Mouse (Mus musculus) limb, embryonic 11.5 days (tissue): Measurements from ENCODE around the gene Zfp607b. TPM values are rescaled to one million over a fixed set of nuclear protein-coding genes. Genes with fewer than 3 reads are reported as not detected.
A peak's percentile ranks its signal among the peaks of the same experiment; 100 is the strongest.

Experiments used
- ATAC-seq: fragments of 200-750 bp; cut with Nextera tagmentation; 2 replicates; pipeline ENCODE4 v1.8.0; 2017; ENCODE audit warnings: low read depth; ENCODE audit not compliant: insufficient number of reproducible peaks, low FRiP score, low TSS enrichment
- DNase-seq: peaks from one replicate; pipeline ENCODE4 v3.0.0-alpha.2; 2015; ENCODE audit warnings: low spot score
- H3K27ac ChIP-seq: fragments of 300-500 bp; sonication (generic); replicated peaks from 2 replicates; pipeline ENCODE4 v1.5.1; 2014; ENCODE audit warnings: low read depth, mild to moderate bottlenecking, low read length
- H3K27me3 ChIP-seq: fragments of 300-500 bp; sonication (generic); 2 replicates; pipeline ENCODE4 v1.6.1; 2014; ENCODE audit warnings: mild to moderate bottlenecking, low read length, mixed read lengths; ENCODE audit not compliant: control insufficient read depth, insufficient read depth
- H3K36me3 ChIP-seq: fragments of 300-500 bp; sonication (generic); 2 replicates; pipeline ENCODE4 v1.6.1; 2014; ENCODE audit warnings: mild to moderate bottlenecking, low read length, moderate library complexity, mixed read lengths; ENCODE audit not compliant: control insufficient read depth, insufficient read depth
- H3K4me1 ChIP-seq: fragments of 300-500 bp; sonication (generic); 2 replicates; pipeline ENCODE4 v1.6.1; 2014; ENCODE audit warnings: low read length, mixed read lengths; ENCODE audit not compliant: control insufficient read depth, insufficient read depth
- H3K4me2 ChIP-seq: fragments of 300-500 bp; sonication (generic); 2 replicates; pipeline ENCODE4 v1.6.1; 2014; ENCODE audit warnings: low read depth, mild to moderate bottlenecking, moderate library complexity; ENCODE audit not compliant: severe bottlenecking
- H3K4me3 ChIP-seq: fragments of 300-500 bp; sonication (generic); 2 replicates; pipeline ENCODE4 v1.5.1; 2014; ENCODE audit warnings: low read depth, low read length
- H3K9ac ChIP-seq: fragments of 300-500 bp; sonication (generic); 2 replicates; pipeline ENCODE4 v1.6.1; 2014; ENCODE audit warnings: mild to moderate bottlenecking, low read length
- H3K9me3 ChIP-seq: fragments of 300-500 bp; sonication (generic); 2 replicates; pipeline ENCODE4 v1.6.1; 2016; ENCODE audit warnings: low read length; ENCODE audit not compliant: control insufficient read depth
- WGBS: fragments of 180-500 bp; shearing (Covaris S2); extraction: QIAGEN DNeasy Blood & Tissue Kit; methylation state at CpG from one replicate; pipeline ENCODE4 v1.1.7; 2014; 5-methylcytosine and 5-hydroxymethylcytosine counted together
- polyA plus RNA-seq: library from polyadenylated mRNA; unstranded; fragments of >200 nt; fragmentation: Nextera tagmentation; extraction: Ambion mirVana; gene quantifications from 2 replicates; pipeline ENCODE4 v1.2.1, GENCODE M21; 2014

Gene Zfp607b
- polyA plus RNA-seq = 2.8 and 3.1 TPM in 2 replicates

DNA sequence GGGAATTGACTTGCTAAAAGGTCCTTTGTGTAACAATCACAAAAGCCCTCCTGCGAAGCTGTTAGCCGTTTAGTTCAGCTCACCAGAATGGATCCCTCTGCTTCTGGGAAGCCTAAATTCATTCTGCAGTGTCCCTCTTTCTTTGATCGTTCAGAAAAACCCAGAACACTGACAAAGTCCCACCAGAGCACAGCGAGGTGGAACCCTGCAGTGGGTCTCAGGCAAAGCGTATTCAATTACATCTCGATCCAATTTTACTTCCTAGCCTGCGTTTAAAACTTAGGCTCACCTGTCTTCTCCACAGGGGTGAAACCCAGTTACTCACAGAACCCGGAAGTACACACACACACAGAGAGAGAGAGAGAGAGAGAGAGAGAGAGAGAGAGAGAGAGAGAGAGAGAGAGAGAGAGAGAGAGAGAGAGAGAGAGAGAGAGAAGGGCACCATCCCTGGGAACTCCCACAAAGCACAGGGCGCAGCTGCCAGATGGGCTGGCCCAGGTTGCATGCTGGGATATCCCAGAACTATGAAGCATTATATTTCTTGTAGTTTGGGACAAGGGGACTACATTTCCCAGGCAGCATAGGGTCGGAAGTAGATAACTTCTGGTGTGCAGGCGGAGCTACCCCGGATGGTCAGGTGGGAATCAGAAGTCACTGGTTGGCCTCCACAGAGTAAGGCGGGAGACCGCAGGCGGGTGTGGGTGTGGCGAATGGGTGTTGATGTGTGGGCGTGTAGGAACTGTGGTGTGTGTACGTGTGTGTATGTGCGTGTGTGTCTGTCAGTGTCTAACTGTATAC lies at the start of gene Zfp607b:
Gene Zfp607b, plus strand, starts transcription at position 526 of the 798 bp plus-strand sequence.
- Histone ChIP-seq H3K27me3 (no peaks in the 10 kb centered on the region), H3K36me3 (no peaks in the 10 kb centered on the region), H3K9me3 (no peaks in the 10 kb centered on the region), H3K27ac (no peak within 1 kb of the TSS; the same call in 1 of the 2 replicates), H3K4me3 (peak within 1 kb of the TSS; percentile 44), H3K9ac (peak within 1 kb of the TSS; percentile 62), H3K4me1 (0 out of 2 replicates have a peak, but pooled peaks cover 3% of the 10 kb centered on the region), H3K4me2 (peak within 1 kb of the TSS; percentile 77)
- 2% methylated on average over 19 of the region's 19 CpGs for WGBS
- DNase-seq (peak; percentile 89), ATAC-seq (peak; percentile 99)

DNA sequence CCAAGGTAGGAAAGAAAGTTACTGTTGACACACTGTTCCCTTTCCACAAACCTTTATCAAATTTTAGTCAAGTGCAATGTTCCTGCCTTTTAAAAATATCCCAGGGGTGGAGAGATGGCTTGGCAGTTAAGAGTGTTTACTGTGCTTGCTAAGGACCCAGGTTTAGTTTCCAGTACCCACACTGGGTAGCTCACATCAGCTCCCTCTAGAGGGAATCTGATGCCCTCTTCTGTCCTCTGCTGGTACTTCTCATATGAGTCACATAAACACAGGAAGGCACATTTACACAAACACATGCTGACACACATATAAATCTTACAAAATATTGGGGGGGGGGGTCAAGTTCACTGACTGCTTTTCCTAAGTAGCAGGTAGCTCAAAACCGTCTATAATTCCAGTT lies 44.7 kb upstream of the Zfp607b start:
- no peaks in the 10 kb centered on the region for H3K4me1 ChIP-seq
- H3K4me3 ChIP-seq = no peak overlapping the region
- no peaks in the 10 kb centered on the region for H3K36me3 ChIP-seq
- no peak for DNase-seq
- no peak overlapping the region for H3K27ac ChIP-seq
- H3K9ac ChIP-seq = no peak overlapping the region
- H3K9me3 ChIP-seq = no peaks in the 10 kb centered on the region
- H3K4me2 ChIP-seq = no peak overlapping the region
- no peak for ATAC-seq
- no peaks in the 10 kb centered on the region for H3K27me3 ChIP-seq
- WGBS = 68% methylated on average over 1 of the region's 1 CpGs

DNA sequence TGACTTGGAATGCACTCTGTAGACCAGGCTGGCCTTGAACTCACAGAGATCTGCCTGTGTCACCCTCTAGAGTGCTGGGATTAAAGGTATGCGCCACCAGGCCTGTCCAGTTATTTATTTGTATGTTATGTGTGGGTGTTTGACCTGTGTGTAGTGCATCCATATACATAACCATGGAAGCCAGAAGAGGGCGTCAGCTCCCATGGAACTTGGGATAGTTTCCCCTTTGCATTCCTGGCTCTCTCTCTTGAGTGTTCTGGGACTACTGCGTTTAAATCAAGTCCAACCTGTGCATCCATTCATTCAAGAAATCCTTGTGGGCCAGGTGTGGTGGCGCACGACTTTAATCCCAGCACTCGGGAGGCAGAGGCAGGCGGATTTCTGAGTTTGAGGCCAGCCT lies 42.6 kb upstream of the Zfp607b start:
- 84% methylated on average over 7 of the region's 7 CpGs for WGBS
- ATAC-seq (no peak), DNase-seq (no peak)
- H3K4me3 ChIP-seq = no peak overlapping the region
- H3K4me1 ChIP-seq = no peaks in the 10 kb centered on the region
- no peaks in the 10 kb centered on the region for H3K27me3 ChIP-seq
- H3K9ac ChIP-seq = no peak overlapping the region
- no peaks in the 10 kb centered on the region for H3K9me3 ChIP-seq
- no peak overlapping the region for H3K4me2 ChIP-seq
- no peaks in the 10 kb centered on the region for H3K36me3 ChIP-seq
- H3K27ac ChIP-seq = no peak overlapping the region

DNA sequence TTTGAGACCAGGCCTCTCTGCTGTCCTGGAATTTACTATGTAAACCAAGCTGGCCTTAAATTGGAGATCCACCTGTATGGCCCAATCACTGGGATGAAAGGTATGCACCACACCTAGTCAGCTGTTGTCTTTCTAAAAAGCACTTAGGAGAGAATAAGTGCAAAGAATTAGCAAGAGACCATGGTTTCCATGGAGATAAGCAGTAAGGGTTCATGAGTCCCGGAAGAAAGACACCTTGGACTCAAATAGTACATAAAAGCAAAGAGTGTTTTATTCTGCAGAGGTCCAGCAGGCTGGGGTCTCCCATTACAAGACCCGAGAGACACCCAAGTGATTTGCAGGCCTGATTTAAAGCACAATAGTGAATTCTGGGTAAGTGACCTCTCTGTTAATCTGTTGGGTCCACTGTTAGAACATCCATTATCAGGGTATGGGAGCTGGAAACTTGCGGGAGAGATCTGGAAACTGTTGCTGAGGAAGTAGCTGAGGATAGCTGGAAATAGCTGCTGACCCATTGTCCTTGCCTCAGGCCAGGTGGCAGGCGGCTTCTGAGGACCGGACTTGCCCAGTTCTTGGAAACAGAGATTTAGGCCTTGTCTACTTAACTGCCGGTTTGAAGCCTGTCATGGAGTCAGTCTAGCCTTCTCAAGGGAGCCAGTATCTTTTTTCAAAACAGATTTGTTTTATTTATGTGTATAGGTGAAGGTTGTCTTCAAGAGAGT lies 41.7 kb upstream of the Zfp607b start:
- H3K27me3 ChIP-seq = peaks cover 3% of the 10 kb centered on the region
- no peak overlapping the region for H3K4me2 ChIP-seq
- DNase-seq = no peak
- 87% methylated on average over 6 of the region's 6 CpGs for WGBS
- no peak overlapping the region for H3K27ac ChIP-seq
- H3K36me3 ChIP-seq = no peaks in the 10 kb centered on the region
- no peaks in the 10 kb centered on the region for H3K9me3 ChIP-seq
- H3K9ac ChIP-seq = no peak overlapping the region
- H3K4me1 ChIP-seq = no peaks in the 10 kb centered on the region
- ATAC-seq = no peak
- no peak overlapping the region for H3K4me3 ChIP-seq

DNA sequence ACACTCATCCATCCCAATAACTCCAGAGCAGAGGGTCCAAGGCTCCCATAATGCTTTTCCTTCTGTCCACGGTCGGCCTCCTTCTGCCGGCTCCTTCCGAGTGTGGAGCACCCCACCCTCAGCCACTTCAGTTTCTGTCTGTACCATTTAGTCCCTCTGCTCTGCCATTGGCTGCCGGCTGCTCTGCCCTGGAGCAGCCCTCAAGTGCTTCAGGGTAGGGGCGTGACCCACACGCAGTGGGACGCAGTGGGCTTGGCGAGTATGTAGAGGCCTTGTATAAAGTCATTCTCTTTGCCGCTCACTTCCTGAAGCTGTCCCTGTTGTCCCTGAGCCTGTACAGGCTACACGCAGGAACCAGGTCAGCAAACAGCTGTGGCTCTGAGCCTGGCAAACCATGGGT lies 39.4 kb upstream of the Zfp607b start:
- Histone ChIP-seq H3K36me3 (no peaks in the 10 kb centered on the region), H3K4me1 (no peaks in the 10 kb centered on the region), H3K27ac (no peak overlapping the region), H3K27me3 (peaks cover 25% of the 10 kb centered on the region), H3K4me3 (no peak overlapping the region), H3K4me2 (no peak overlapping the region), H3K9ac (no peak overlapping the region), H3K9me3 (no peaks in the 10 kb centered on the region)
- ATAC-seq (no peak), DNase-seq (no peak)
- 95% methylated on average over 11 of the region's 11 CpGs for WGBS

DNA sequence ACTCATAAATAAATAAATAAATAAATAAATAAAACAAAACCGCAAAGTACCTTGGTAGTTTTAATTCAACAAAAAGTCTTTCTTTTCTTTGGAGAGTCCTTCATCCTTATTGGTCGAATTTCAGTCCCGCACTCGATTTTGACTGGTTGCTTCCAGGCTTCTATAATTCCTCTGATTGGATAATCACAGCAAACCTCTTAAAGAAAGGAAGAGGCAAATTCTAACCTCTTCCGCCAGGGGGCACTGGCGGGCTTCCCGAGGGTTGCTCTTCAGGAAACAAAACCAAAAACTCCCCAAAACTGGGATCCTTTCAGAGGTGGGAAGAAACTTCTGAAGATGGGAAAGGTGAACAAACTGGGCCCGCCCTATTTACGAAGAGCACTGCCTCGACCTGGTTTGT lies 38.2 kb upstream of the Zfp607b start:
- Histone ChIP-seq H3K36me3 (no peaks in the 10 kb centered on the region), H3K27ac (no peak overlapping the region), H3K9me3 (no peaks in the 10 kb centered on the region), H3K4me3 (no peak overlapping the region), H3K4me2 (no peak overlapping the region), H3K9ac (no peak overlapping the region), H3K27me3 (peaks cover 36% of the 10 kb centered on the region), H3K4me1 (no peaks in the 10 kb centered on the region)
- 2% methylated on average over 10 of the region's 10 CpGs for WGBS
- DNase-seq (peak; percentile 82), ATAC-seq (no peak)

DNA sequence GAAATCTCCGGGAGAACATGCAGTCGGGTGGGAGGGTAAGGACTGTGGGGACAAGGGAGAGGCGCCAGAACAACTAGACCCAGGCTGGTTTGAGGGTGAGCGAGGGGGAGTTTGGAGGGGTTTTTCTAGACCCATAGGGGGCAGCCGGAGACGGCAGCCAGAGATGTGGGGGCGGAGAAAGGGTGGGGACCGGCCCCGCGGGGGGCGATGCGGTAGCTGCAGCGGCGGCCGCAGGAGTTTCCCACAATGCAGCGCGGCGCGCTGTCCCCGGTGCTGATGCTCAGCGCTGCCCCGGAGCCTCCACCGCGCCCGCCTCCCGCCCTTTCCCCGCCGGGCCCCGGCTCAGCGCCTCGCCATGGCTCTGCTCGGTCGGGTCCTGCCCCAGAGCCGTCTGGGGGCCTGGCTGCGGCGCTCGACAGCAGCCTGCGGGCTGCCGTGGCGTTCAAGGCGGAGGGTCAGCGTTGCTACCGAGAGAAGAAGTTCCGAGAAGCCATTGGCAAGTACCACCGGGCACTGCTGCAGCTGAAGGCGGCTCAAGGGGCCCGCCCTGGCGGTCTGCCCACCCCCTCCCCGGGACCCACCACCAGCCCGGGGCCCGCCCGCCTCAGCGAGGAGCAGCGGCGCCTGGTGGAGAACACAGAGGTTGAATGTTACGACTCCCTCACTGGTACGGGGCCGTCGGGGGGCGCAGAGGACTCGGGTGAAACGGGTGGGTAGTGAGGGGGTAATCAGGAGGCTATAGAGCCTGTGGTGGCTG lies 35.3 kb upstream of the Zfp607b start, which contains the start of gene Ttc9b:
Gene Ttc9b, plus strand, starts transcription at position 235 of the 757 bp plus-strand sequence.
- no peaks in the 10 kb centered on the region for H3K9me3 ChIP-seq
- peaks cover 60% of the 10 kb centered on the region for H3K27me3 ChIP-seq
- WGBS = 5% methylated on average over 44 of the region's 62 CpGs
- DNase-seq (peak; percentile 79), ATAC-seq (0 out of 2 replicates have a peak, but pooled peaks have one; percentile 29)
- H3K4me2 ChIP-seq = peak within 1 kb of the TSS; percentile 42
- no peak within 1 kb of the TSS for H3K27ac ChIP-seq
- peaks cover 4% of the 10 kb centered on the region; the same call in 1 of the 2 replicates for H3K36me3 ChIP-seq
- H3K4me1 ChIP-seq = no peaks in the 10 kb centered on the region
- no peak within 1 kb of the TSS for H3K9ac ChIP-seq
- H3K4me3 ChIP-seq = peak within 1 kb of the TSS; percentile 23; the same call in 1 of the 2 replicates
